Mouse (Mus musculus) urinary bladder, postnatal 25 days (tissue): ENCODE measurements around the gene Parg.

ENCODE experiments used
- DNase-seq: peaks from one replicate; pipeline ENCODE4 v3.0.0; 2022; ENCODE audit warnings: low spot score

Parg gene

GRCm38 (mm10) chr14:32321732-32322685 lies 120.3 kb downstream of the Parg start, which contains the start of gene Ogdhl:
Ogdhl (plus strand) TSS chr14:32322019.
- peak; percentile 60 for DNase-seq

GRCm38 (mm10) chr14:32323221-32323620 lies 121.5 kb downstream of the Parg start:
- DNase-seq: no peak

GRCm38 (mm10) chr14:32327366-32327765 lies 125.6 kb downstream of the Parg start:
- no peak for DNase-seq

GRCm38 (mm10) chr14:32332515-32333445 lies 131.0 kb downstream of the Parg start:
- DNase-seq: no peak

GRCm38 (mm10) chr14:32336021-32336420 lies 134.3 kb downstream of the Parg start:
- DNase-seq: no peak

GRCm38 (mm10) chr14:32336547-32336946 lies 134.8 kb downstream of the Parg start:
- DNase-seq: no peak

- no peak for DNase-seq
Measured at GRCm38 (mm10) chr14:32341823-32342222, 140.1 kb downstream of the Parg start.

- no peak for DNase-seq
Measured at GRCm38 (mm10) chr14:32344176-32344575, 142.4 kb downstream of the Parg start.

- DNase-seq: no peak
Measured at GRCm38 (mm10) chr14:32344694-32345093, 142.9 kb downstream of the Parg start.
